Mouse (Mus musculus): ENCODE measurements around the gene Nr3c2. TPM values are rescaled to one million over a fixed set of nuclear protein-coding genes. Genes with fewer than 3 reads are reported as not detected.

Gene Nr3c2
- polyA plus RNA-seq (2015; fragmentation: Nextera tagmentation; extraction: Ambion mirVana) = 0.90 and 1.2 TPM in 2 replicates

- Histone ChIP-seq H3K9ac (peak within 1 kb of the TSS; percentile 68), H3K4me3 (peak within 1 kb of the TSS; percentile 72), H3K4me1 (peaks cover 27% of the 10 kb centered on the region), H3K27ac (no peak within 1 kb of the TSS), H3K9me3 (replicated peaks) (no peaks in the 10 kb centered on the region), H3K27me3 (peaks cover 61% of the 10 kb centered on the region), H3K36me3 (ENCODE audit: poor library complexity, severe bottlenecking) (no peaks in the 10 kb centered on the region), H3K4me2 (peak within 1 kb of the TSS; percentile 100)
- peak; percentile 9 for ATAC-seq
- WGBS = under 1% methylated on average over 47 of the region's 47 CpGs
Measured at GRCm38 (mm10) chr8:76899411-76900154, at the start of gene Nr3c2. Nr3c2 (plus strand) TSS chr8:76899442.

GRCm38 (mm10) chr8:76858534-76858933 is 40.7 kb upstream of the Nr3c2 start:
- no peaks in the 10 kb centered on the region for H3K27me3 ChIP-seq
- 71% methylated on average over 2 of the region's 2 CpGs for WGBS
- H3K4me3 ChIP-seq = no peak overlapping the region
- no peaks in the 10 kb centered on the region for H3K36me3 ChIP-seq (ENCODE audit: poor library complexity, severe bottlenecking)
- H3K4me1 ChIP-seq = no peaks in the 10 kb centered on the region
- H3K9ac ChIP-seq = no peak overlapping the region
- H3K4me2 ChIP-seq = no peak overlapping the region
- ATAC-seq = no peak
- no peaks in the 10 kb centered on the region for H3K9me3 ChIP-seq (replicated peaks)
- H3K27ac ChIP-seq = no peak overlapping the region

GRCm38 (mm10) chr8:76859709-76860108 is 39.5 kb upstream of the Nr3c2 start:
- H3K27ac ChIP-seq = no peak overlapping the region
- no peak overlapping the region for H3K4me2 ChIP-seq
- no peaks in the 10 kb centered on the region for H3K36me3 ChIP-seq (ENCODE audit: poor library complexity, severe bottlenecking)
- H3K4me1 ChIP-seq = no peaks in the 10 kb centered on the region
- 0 out of 2 replicates have a peak, but pooled peaks have one; percentile 13 for ATAC-seq
- H3K4me3 ChIP-seq = no peak overlapping the region
- no peaks in the 10 kb centered on the region for H3K9me3 ChIP-seq (replicated peaks)
- no peak overlapping the region for H3K9ac ChIP-seq
- no peaks in the 10 kb centered on the region for H3K27me3 ChIP-seq

- Histone ChIP-seq H3K36me3 (ENCODE audit: poor library complexity, severe bottlenecking) (no peaks in the 10 kb centered on the region), H3K27ac (no peak overlapping the region)
- 86% methylated on average over 1 of the region's 1 CpGs for WGBS
Measured at GRCm38 (mm10) chr8:76863066-76863465, 36.2 kb upstream of the Nr3c2 start.

GRCm38 (mm10) chr8:76876809-76877208 is 22.4 kb upstream of the Nr3c2 start:
- no peak overlapping the region for H3K9ac ChIP-seq
- no peaks in the 10 kb centered on the region for H3K9me3 ChIP-seq (replicated peaks)
- H3K27me3 ChIP-seq = no peaks in the 10 kb centered on the region
- 89% methylated on average over 2 of the region's 2 CpGs for WGBS
- H3K4me3 ChIP-seq = no peak overlapping the region
- no peak overlapping the region for H3K27ac ChIP-seq
- ATAC-seq = no peak
- H3K36me3 ChIP-seq (ENCODE audit: poor library complexity, severe bottlenecking) = no peaks in the 10 kb centered on the region
- no peaks in the 10 kb centered on the region for H3K4me1 ChIP-seq
- no peak overlapping the region for H3K4me2 ChIP-seq

More at GRCm38 (mm10) chr8:76863066-76863465, 36.2 kb upstream of the Nr3c2 start:
- no peak overlapping the region for H3K9ac ChIP-seq
- no peak overlapping the region for H3K4me2 ChIP-seq
- no peaks in the 10 kb centered on the region for H3K9me3 ChIP-seq (replicated peaks)
- H3K4me3 ChIP-seq = no peak overlapping the region
- no peak for ATAC-seq
- no peaks in the 10 kb centered on the region for H3K4me1 ChIP-seq
- H3K27me3 ChIP-seq = no peaks in the 10 kb centered on the region

GRCm38 (mm10) chr8:76897050-76897449 is 2.2 kb upstream of the Nr3c2 start:
- H3K4me1 ChIP-seq = peaks cover 22% of the 10 kb centered on the region
- WGBS = 2% methylated on average over 2 of the region's 2 CpGs
- H3K4me3 ChIP-seq = no peak overlapping the region
- H3K27me3 ChIP-seq = peaks cover 40% of the 10 kb centered on the region
- H3K27ac ChIP-seq = no peak overlapping the region
- ATAC-seq = no peak
- no peak overlapping the region for H3K9ac ChIP-seq
- no peaks in the 10 kb centered on the region for H3K36me3 ChIP-seq (ENCODE audit: poor library complexity, severe bottlenecking)
- H3K4me2 ChIP-seq = no peak overlapping the region
- H3K9me3 ChIP-seq (replicated peaks) = no peaks in the 10 kb centered on the region

GRCm38 (mm10) chr8:76898721-76899410 is 376 bp upstream of the Nr3c2 start:
- Histone ChIP-seq H3K4me3 (peak overlapping the region; percentile 72), H3K36me3 (ENCODE audit: poor library complexity, severe bottlenecking) (no peaks in the 10 kb centered on the region), H3K9me3 (replicated peaks) (no peaks in the 10 kb centered on the region), H3K9ac (peak overlapping the region; percentile 68), H3K27ac (no peak overlapping the region), H3K4me2 (peak overlapping the region; percentile 100), H3K4me1 (peaks cover 27% of the 10 kb centered on the region), H3K27me3 (peaks cover 56% of the 10 kb centered on the region)
- under 1% methylated on average over 34 of the region's 60 CpGs for WGBS
- ATAC-seq = peak; percentile 29

GRCm38 (mm10) chr8:76900155-76901141 is 1.2 kb downstream of the Nr3c2 start:
- no peak overlapping the region for H3K27ac ChIP-seq
- H3K4me3 ChIP-seq = peak overlapping the region; percentile 72
- H3K4me2 ChIP-seq = peak overlapping the region; percentile 100
- no peak for ATAC-seq
- WGBS = under 1% methylated on average over 58 of the region's 58 CpGs
- H3K9me3 ChIP-seq (replicated peaks) = no peaks in the 10 kb centered on the region
- H3K9ac ChIP-seq = peak overlapping the region; percentile 68
- no peaks in the 10 kb centered on the region for H3K36me3 ChIP-seq (ENCODE audit: poor library complexity, severe bottlenecking)
- H3K27me3 ChIP-seq = peaks cover 61% of the 10 kb centered on the region
- H3K4me1 ChIP-seq = peaks cover 27% of the 10 kb centered on the region

- under 1% methylated on average over 39 of the region's 41 CpGs for WGBS
- Histone ChIP-seq H3K9ac (peak overlapping the region; percentile 68), H3K27ac (no peak overlapping the region), H3K4me3 (peak overlapping the region; percentile 72), H3K36me3 (ENCODE audit: poor library complexity, severe bottlenecking) (no peaks in the 10 kb centered on the region), H3K9me3 (replicated peaks) (no peaks in the 10 kb centered on the region), H3K4me2 (peak overlapping the region; percentile 100), H3K4me1 (peaks cover 27% of the 10 kb centered on the region), H3K27me3 (peaks cover 59% of the 10 kb centered on the region)
- peak; percentile 97 for ATAC-seq
Measured at GRCm38 (mm10) chr8:76901430-76902204, 2.4 kb downstream of the Nr3c2 start.

- WGBS = under 1% methylated on average over 32 of the region's 35 CpGs
- ATAC-seq = peak; percentile 72
Measured at GRCm38 (mm10) chr8:76902205-76903078, 3.2 kb downstream of the Nr3c2 start.

More at GRCm38 (mm10) chr8:76902205-76903078, 3.2 kb downstream of the Nr3c2 start:
- H3K4me2 ChIP-seq = peak overlapping the region; percentile 100
- H3K4me1 ChIP-seq = peaks cover 27% of the 10 kb centered on the region
- H3K9me3 ChIP-seq (replicated peaks) = no peaks in the 10 kb centered on the region
- H3K36me3 ChIP-seq (ENCODE audit: poor library complexity, severe bottlenecking) = no peaks in the 10 kb centered on the region
- H3K9ac ChIP-seq = peak overlapping the region; percentile 46
- H3K4me3 ChIP-seq = peak overlapping the region; percentile 72
- H3K27me3 ChIP-seq = peaks cover 53% of the 10 kb centered on the region
- H3K27ac ChIP-seq = no peak overlapping the region
